Mouse (Mus musculus) heart, embryonic 10.5 days (tissue): ENCODE measurements around the gene Serping1. TPM values are rescaled to one million over a fixed set of nuclear protein-coding genes. Genes with fewer than 3 reads are reported as not detected.

Experiments
- DNase-seq: peaks from one replicate; pipeline ENCODE4 v3.0.0-alpha.2; 2017; ENCODE audit warnings: low spot score
- H3K27ac ChIP-seq: fragments of 300-500 bp; sonication (generic); 2 replicates; pipeline ENCODE4 v1.5.1; 2016; ENCODE audit warnings: mild to moderate bottlenecking
- H3K27me3 ChIP-seq: fragments of 300-500 bp; sonication (generic); 2 replicates; pipeline ENCODE4 v1.6.1; 2016; ENCODE audit warnings: mild to moderate bottlenecking; ENCODE audit not compliant: poor library complexity, insufficient read depth, severe bottlenecking
- H3K36me3 ChIP-seq: fragments of 300-500 bp; sonication (generic); 2 replicates; pipeline ENCODE4 v1.6.1; 2016; ENCODE audit warnings: mild to moderate bottlenecking, moderate library complexity
- H3K4me1 ChIP-seq: fragments of 300-500 bp; sonication (generic); 2 replicates; pipeline ENCODE4 v1.6.1; 2016; ENCODE audit warnings: mild to moderate bottlenecking
- H3K4me3 ChIP-seq: fragments of 300-500 bp; sonication (generic); 2 replicates; pipeline ENCODE4 v1.5.1; 2016; ENCODE audit warnings: mild to moderate bottlenecking, moderate library complexity
- H3K9me3 ChIP-seq: fragments of 300-500 bp; sonication (generic); 2 replicates; pipeline ENCODE4 v1.6.1; 2016; ENCODE audit warnings: mild to moderate bottlenecking, moderate library complexity
- WGBS: fragments of 180-500 bp; shearing (Covaris S2); methylation state at CpG from one replicate; pipeline ENCODE4 v1.1.7; 2016; 5-methylcytosine and 5-hydroxymethylcytosine counted together
- polyA plus RNA-seq: library from polyadenylated mRNA; unstranded; fragments of >200 nt; fragmentation: Nextera tagmentation; extraction: Ambion mirVana; gene quantifications from 2 replicates; pipeline ENCODE4 v1.2.1, GENCODE M21; 2016

Gene Serping1
- polyA plus RNA-seq, 1 experiment from 2014 or later, result 28.5 TPM

GRCm38 (mm10) chr2:84744126-84744525 is 31.1 kb downstream of the Serping1 start:
- H3K4me1 ChIP-seq, result peaks cover 49% of the 10 kb centered on the region
- no peaks in the 10 kb centered on the region for H3K27me3 ChIP-seq
- WGBS, result 1% methylated on average over 10 of the region's 10 CpGs
- peak overlapping the region; percentile 100 for H3K27ac ChIP-seq
- H3K36me3 ChIP-seq, result peaks cover 25% of the 10 kb centered on the region
- DNase-seq, result no peak
- H3K9me3 ChIP-seq, result no peaks in the 10 kb centered on the region
- peak overlapping the region; percentile 92 for H3K4me3 ChIP-seq

GRCm38 (mm10) chr2:84743561-84743960 is 31.7 kb downstream of the Serping1 start, which contains the start of gene Gm19426:
TSS of gene Gm19426 (minus strand) at chr2:84743655.
- DNase-seq, result peak; percentile 98
- 2% methylated on average over 25 of the region's 25 CpGs for WGBS

GRCm38 (mm10) chr2:84742451-84743283 is 32.6 kb downstream of the Serping1 start:
- peak overlapping the region; percentile 92 for H3K4me3 ChIP-seq
- peaks cover 64% of the 10 kb centered on the region for H3K4me1 ChIP-seq
- peak overlapping the region; percentile 100 for H3K27ac ChIP-seq
- no peaks in the 10 kb centered on the region for H3K9me3 ChIP-seq
- no peaks in the 10 kb centered on the region for H3K27me3 ChIP-seq
- peak; percentile 95 for DNase-seq
- WGBS, result under 1% methylated on average over 26 of the region's 26 CpGs
- peaks cover 25% of the 10 kb centered on the region for H3K36me3 ChIP-seq

More at GRCm38 (mm10) chr2:84743561-84743960, 31.7 kb downstream of the Serping1 start, which contains the start of gene Gm19426:
- H3K27ac ChIP-seq, result peak within 1 kb of the TSS; percentile 100
- H3K4me1 ChIP-seq, result peaks cover 55% of the 10 kb centered on the region
- no peaks in the 10 kb centered on the region for H3K27me3 ChIP-seq
- H3K36me3 ChIP-seq, result peaks cover 25% of the 10 kb centered on the region
- peak within 1 kb of the TSS; percentile 92 for H3K4me3 ChIP-seq
- no peaks in the 10 kb centered on the region for H3K9me3 ChIP-seq

GRCm38 (mm10) chr2:84741841-84742450 is 33.3 kb downstream of the Serping1 start:
- peak overlapping the region; percentile 100 for H3K27ac ChIP-seq
- H3K4me1 ChIP-seq, result peaks cover 68% of the 10 kb centered on the region
- H3K4me3 ChIP-seq, result peak overlapping the region; percentile 92
- H3K27me3 ChIP-seq, result no peaks in the 10 kb centered on the region
- no peaks in the 10 kb centered on the region for H3K9me3 ChIP-seq
- H3K36me3 ChIP-seq, result peaks cover 25% of the 10 kb centered on the region
- 6% methylated on average over 5 of the region's 5 CpGs for WGBS
- DNase-seq, result no peak

- peaks cover 76% of the 10 kb centered on the region for H3K4me1 ChIP-seq
- H3K36me3 ChIP-seq, result peaks cover 25% of the 10 kb centered on the region
- 76% methylated on average over 15 of the region's 15 CpGs for WGBS
- no peak overlapping the region for H3K27ac ChIP-seq
- no peak for DNase-seq
- no peaks in the 10 kb centered on the region for H3K9me3 ChIP-seq
- peak overlapping the region; percentile 92 for H3K4me3 ChIP-seq
- no peaks in the 10 kb centered on the region for H3K27me3 ChIP-seq
Measured at GRCm38 (mm10) chr2:84740608-84741333, 34.5 kb downstream of the Serping1 start.

- 2% methylated on average over 12 of the region's 12 CpGs for WGBS
- peak; percentile 88 for DNase-seq
- peak overlapping the region; percentile 84 for H3K27ac ChIP-seq
- peak overlapping the region; percentile 40 for H3K4me3 ChIP-seq
- H3K27me3 ChIP-seq, result no peaks in the 10 kb centered on the region
- H3K36me3 ChIP-seq, result peaks cover 25% of the 10 kb centered on the region
- no peaks in the 10 kb centered on the region for H3K9me3 ChIP-seq
- H3K4me1 ChIP-seq, result peaks cover 88% of the 10 kb centered on the region
Measured at GRCm38 (mm10) chr2:84738271-84738911, 36.9 kb downstream of the Serping1 start.

- Histone ChIP-seq H3K36me3 (peaks cover 25% of the 10 kb centered on the region), H3K4me3 (peak overlapping the region; percentile 1; the same call in 1 of the 2 replicates), H3K9me3 (no peaks in the 10 kb centered on the region), H3K27me3 (no peaks in the 10 kb centered on the region), H3K4me1 (peaks cover 87% of the 10 kb centered on the region), H3K27ac (peak overlapping the region; percentile 84)
- WGBS, result 8% methylated on average over 8 of the region's 8 CpGs
- peak; percentile 82 for DNase-seq
Measured at GRCm38 (mm10) chr2:84737451-84737925, 37.8 kb downstream of the Serping1 start.

- Histone ChIP-seq H3K9me3 (no peaks in the 10 kb centered on the region), H3K27me3 (no peaks in the 10 kb centered on the region), H3K4me1 (peaks cover 77% of the 10 kb centered on the region), H3K4me3 (peak overlapping the region; percentile 60), H3K36me3 (peaks cover 18% of the 10 kb centered on the region), H3K27ac (peak overlapping the region; percentile 84)
- 9% methylated on average over 27 of the region's 27 CpGs for WGBS
- no peak for DNase-seq
Measured at GRCm38 (mm10) chr2:84736312-84737161, 38.7 kb downstream of the Serping1 start.

DNA sequence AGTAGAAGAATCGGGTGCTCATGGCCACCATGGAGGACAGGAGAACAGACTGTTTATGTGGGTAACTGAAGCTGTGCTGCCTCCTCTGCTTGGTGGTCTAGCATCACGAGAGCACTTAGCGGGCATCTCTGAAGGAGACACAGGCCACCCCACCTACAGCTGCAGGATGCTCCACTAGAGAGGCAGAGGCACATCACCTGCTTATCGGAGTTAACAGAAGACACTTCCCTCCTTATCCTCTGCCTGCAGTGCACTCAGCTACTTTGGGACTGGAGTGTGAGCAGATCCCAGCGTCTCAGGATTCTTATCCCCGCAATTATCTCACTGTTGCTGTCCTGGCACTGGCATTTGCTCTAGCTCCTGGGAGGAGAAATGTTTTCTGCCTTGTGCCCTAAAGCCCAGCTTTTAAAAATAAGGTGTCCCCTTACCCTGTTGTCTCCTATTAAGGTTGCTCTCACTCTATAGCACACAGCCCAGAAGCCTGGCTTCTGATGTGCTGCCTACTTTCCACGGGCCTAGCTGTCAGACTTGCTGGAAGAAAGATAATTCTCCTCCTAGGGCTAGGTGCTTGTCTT is 39.8 kb downstream of the Serping1 start:
- Histone ChIP-seq H3K4me3 (peak overlapping the region; percentile 60), H3K27ac (peak overlapping the region; percentile 84), H3K9me3 (no peaks in the 10 kb centered on the region), H3K27me3 (no peaks in the 10 kb centered on the region), H3K4me1 (peaks cover 67% of the 10 kb centered on the region), H3K36me3 (peaks cover 7% of the 10 kb centered on the region; the same call in 1 of the 2 replicates)
- WGBS, result 12% methylated on average over 7 of the region's 7 CpGs
- peak; percentile 92 for DNase-seq

DNA sequence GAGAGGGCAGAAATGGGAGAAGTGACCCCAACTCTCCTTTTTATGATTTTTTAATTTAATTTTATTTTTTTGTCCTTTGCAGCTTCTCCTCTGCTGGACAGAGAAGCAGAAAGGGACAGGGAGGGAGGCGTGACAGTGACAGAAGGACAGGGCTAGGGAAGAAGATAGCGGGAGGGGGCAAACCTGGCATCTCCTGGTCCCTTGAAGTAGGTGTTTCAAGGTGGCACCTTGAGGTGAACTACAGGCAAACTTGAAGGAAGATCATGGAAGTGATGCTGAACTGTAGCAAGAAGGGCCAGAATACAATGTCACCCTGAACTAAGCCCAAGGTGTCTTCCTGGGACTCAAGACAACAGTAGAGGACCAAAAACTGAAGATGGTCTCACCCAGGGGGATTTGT is 40.3 kb downstream of the Serping1 start:
- H3K27ac ChIP-seq, result peak overlapping the region; percentile 84
- H3K27me3 ChIP-seq, result no peaks in the 10 kb centered on the region
- peak overlapping the region; percentile 60 for H3K4me3 ChIP-seq
- H3K36me3 ChIP-seq, result 0 out of 2 replicates have a peak, but pooled peaks cover 1% of the 10 kb centered on the region
- peaks cover 62% of the 10 kb centered on the region for H3K4me1 ChIP-seq
- no peaks in the 10 kb centered on the region for H3K9me3 ChIP-seq
- DNase-seq, result no peak
- WGBS, result 3% methylated on average over 2 of the region's 2 CpGs

GRCm38 (mm10) chr2:84734351-84734864 is 40.8 kb downstream of the Serping1 start:
- H3K4me3 ChIP-seq, result peak overlapping the region; percentile 60
- H3K27me3 ChIP-seq, result no peaks in the 10 kb centered on the region
- H3K36me3 ChIP-seq, result no peaks in the 10 kb centered on the region
- peak overlapping the region; percentile 84 for H3K27ac ChIP-seq
- peaks cover 57% of the 10 kb centered on the region for H3K4me1 ChIP-seq
- H3K9me3 ChIP-seq, result no peaks in the 10 kb centered on the region
- WGBS, result under 1% methylated on average over 11 of the region's 11 CpGs
- DNase-seq, result no peak
